Mouse (Mus musculus): ENCODE data around the gene Cyfip1.
"Not testable (repeated sequence)": the region's sequence is repeated elsewhere in the genome, so short reads cannot be mapped to it uniquely, and the experiment has no call there.

Gene Cyfip1

DNA sequence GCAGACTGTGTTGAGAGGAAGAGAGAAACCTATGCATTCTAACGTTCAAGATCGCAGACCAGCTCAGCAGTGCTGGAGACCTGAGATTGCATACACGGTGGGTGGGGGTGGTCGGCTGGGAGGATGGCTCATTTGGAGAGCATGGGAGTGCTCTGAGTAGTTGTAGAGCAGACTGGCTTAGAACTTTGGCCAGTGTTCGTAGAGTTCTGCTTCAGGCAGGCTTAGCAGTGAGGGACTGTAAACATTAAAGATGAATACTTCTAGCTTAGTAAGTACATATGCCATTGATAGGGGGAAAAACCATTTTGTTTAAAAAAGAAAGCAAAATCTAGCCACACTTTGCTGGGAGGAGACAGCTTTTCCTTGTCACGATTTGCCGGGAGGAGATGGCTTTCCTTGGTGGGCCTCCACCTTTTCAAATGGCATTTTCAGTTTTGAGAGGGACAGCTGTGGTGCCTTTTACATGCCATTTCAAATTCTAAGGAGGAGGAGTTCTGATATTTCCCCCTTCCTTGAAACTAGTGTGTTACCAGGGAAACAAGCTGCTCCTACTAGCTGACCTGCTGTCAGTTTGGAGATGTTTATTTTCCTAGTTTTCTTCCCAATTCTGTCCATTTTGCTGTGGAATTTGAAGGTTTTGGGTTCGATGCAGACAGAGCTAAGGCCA is 24.3 kb downstream of the Cyfip1 start:
- no peak for DNase-seq

GRCm38 (mm10) chr7:55868247-55868646 is 26.7 kb downstream of the Cyfip1 start:
- DNase-seq = no peak

- no peak for DNase-seq
Measured at GRCm38 (mm10) chr7:55869220-55869619, 27.7 kb downstream of the Cyfip1 start.

GRCm38 (mm10) chr7:55870340-55871020 is 28.9 kb downstream of the Cyfip1 start:
- no peak for DNase-seq

GRCm38 (mm10) chr7:55871476-55871875 is 29.9 kb downstream of the Cyfip1 start:
- DNase-seq = no peak

DNA sequence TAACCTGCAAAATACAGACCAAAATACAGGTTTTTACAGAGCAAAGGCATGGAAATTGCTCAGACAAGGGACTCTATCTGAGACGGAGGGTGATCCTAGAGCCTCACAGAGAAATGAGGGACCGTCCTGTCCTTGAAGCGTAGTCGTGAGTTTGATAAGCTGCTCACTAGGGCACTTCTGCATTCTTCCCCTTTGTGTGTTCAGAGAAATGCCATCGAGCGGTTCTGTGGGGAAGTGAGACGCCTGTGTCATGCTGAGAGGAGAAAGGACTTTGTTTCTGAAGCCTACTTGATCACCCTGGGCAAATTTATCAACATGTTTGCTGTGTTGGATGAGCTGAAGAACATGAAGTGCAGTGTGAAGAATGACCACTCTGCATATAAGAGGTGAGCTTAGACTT is 33.2 kb downstream of the Cyfip1 start:
- DNase-seq = no peak

GRCm38 (mm10) chr7:55877721-55878120 is 36.2 kb downstream of the Cyfip1 start:
- DNase-seq = no peak

DNA sequence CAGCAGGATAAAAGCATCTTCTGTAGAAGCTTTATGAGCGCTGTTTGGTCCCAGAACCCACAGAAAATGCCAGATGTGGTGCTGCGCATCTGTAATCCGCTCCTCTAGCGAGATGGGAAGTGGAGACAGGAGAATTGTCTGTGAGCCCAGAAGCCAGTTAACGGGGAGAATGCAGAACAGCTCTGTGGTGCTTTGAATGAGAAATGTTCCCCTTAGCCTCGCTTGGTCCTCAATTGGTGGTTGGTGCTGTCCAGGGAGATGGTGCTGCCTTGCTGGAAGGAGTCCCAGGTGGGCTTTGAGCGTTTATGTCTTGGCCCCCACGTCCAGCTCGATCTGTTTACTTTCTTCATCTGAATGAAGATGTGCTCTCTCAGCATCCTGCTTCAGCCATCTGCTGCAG is 39.3 kb downstream of the Cyfip1 start:
- no peak for DNase-seq

DNA sequence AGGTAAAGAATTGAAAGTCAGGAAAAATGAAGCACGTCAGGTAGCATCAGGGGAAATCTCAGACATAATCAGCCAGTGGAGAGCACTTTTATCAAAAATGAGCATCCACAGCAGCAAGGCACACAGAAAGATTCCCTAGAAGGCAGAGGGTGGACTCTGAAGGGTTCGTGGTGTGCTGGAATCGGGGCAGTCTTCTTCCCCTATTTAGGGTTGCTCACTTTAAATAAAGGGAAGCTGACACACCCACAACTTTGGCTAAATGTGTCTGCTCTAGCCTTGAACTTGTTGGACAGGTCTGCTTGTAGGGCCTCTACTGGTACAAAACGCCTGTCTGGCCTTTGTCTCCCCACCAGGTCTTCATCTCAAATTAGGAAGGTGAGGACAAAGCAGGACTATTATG is 47.1 kb downstream of the Cyfip1 start:
- no peak for DNase-seq

DNA sequence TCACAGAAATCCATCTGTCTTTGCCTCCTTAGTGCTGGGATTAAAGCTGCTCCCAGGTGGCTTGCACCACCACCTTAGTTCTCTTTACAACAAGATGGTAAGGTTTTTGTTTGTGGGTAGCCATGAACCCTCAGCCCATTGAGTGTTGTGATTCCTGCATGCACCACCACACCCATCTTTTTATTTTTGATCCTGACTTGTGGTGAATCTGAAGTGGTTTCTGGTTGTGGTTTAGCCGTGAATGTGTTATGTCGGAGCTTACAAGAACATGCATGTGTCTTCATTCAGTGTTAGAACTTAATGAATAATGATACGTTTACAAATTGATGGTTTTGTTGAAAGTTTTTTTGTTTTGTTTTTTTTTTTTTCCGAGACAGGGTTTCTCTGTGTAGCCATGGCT is 48.5 kb downstream of the Cyfip1 start:
- DNase-seq = no peak

GRCm38 (mm10) chr7:55890731-55891130 is 49.2 kb downstream of the Cyfip1 start:
- DNase-seq = no peak

- DNase-seq = no peak
Measured at GRCm38 (mm10) chr7:55891797-55892196, 50.3 kb downstream of the Cyfip1 start.

DNA sequence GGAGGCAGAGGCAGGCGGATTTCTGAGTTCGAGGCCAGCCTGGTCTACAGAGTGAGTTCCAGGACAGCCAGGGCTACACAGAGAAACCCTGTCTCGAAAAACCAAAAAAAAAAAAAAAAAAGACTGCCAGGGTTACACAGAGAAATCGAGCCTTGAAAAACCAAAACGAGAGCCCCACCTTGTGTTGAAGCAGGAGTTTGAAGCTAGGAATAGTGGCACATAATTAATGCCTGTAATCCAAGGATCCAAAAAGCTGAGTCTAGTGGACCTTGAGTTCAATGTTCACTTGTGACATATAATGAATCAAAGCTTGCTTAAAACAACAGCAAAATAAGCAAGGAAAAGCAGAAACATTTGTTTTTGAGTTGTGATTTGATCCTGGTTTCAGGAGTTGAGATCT is 62.2 kb downstream of the Cyfip1 start:
- DNase-seq = no peak

GRCm38 (mm10) chr7:55905449-55905848 is 63.9 kb downstream of the Cyfip1 start:
- no peak for DNase-seq

GRCm38 (mm10) chr7:55909519-55909918 is 68.0 kb downstream of the Cyfip1 start:
- DNase-seq = no peak

DNA sequence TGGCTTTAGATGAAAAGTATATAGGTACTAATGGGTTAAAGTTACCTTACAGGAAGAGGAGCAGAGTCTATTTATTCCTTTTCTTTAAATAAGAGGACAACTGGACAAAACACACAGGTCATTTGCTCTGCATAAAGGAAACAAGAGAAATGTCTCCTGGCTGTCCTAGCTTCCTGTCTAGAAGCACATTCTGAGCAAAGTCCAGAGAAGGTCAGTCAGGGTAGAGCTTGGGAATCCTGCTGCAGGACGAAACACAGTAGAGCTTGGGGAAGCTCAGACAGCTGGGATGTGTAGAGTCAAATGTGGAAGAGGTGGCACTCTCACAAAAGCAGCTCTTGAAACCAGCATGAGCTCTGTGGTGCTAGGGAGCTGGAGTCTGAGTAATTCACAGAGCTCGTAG is 68.8 kb downstream of the Cyfip1 start:
- no peak for DNase-seq

DNA sequence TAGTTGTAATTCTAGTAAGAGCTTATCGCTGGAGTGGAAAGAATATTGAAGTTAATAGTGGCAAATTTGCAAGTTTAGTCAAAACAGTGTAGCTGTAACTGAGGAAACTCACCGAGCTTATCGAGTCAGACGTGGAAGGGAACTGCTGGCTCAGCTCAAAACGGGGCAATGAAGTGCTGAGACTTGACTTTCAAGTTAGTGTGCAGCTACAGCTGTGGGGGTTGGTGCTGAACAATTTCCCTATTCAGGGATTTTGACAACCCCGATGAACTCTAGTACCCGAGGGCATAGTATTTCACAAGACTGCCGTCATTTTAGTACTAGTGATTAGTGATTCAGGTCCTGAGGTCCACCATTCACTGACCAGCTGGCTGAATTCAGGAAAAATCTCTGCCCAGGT is 69.8 kb downstream of the Cyfip1 start:
- DNase-seq = no peak

- DNase-seq = no peak
Measured at GRCm38 (mm10) chr7:55912118-55912517, 70.6 kb downstream of the Cyfip1 start.

DNA sequence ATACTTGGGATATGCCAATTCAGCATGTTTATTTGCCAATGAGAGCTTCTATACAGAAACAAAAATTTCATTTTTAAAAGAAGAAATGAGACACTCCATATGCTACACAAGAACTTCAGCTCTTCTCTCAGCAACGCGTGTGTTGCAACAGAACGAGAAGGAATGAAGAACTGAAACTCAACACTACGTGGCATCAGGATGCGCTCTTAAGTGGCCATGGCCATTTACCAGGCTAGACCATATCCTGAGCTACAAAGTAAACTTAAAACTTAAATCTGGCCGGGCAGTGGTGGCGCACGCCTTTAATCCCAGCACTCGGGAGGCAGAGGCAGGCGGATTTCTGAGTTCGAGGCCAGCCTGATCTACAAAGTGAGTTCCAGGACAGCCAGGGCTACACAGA is 76.8 kb downstream of the Cyfip1 start:
- DNase-seq = not testable (repeated sequence)

- DNase-seq = no peak
Measured at GRCm38 (mm10) chr7:55927262-55927661, 85.7 kb downstream of the Cyfip1 start.

DNA sequence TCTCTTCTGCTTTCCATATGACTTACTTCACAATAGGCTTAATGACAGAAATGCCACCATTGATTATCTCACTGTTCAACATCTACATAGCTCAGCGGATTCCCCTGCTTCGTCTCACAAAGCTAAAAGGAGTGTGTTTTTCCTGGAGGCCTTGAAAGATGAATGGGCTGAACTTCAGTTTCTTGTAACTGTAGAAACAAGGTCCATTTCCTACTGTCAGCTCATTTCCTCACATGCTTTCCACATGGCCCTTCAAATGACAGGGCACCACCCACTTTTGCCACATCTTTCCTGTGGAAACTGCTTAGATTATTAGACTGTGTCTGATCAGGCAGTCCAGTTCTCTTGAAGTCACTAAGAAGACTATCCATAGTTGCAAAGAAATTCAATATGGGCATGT is 87.1 kb downstream of the Cyfip1 start:
- DNase-seq = no peak

DNA sequence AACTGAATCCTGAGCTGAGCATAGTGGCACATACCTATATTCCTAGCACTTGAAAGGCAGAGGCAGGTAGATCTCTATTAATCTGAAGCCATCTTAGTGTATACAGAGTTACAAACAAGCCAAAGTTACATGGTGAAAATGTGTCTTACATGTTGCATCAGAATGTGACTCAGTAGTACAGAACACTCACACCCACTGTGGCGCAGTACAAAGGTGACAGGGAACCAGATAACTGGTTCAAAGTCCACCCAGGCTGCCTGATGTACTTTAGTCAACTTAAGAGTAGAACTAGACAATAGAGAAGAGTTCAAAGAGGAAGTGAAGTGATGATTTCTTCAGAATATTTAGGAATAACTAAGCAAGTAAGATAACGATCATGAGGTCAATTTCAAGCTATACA is 93.5 kb downstream of the Cyfip1 start:
- no peak for DNase-seq

- DNase-seq = no peak
Measured at GRCm38 (mm10) chr7:55938341-55938740, 96.8 kb downstream of the Cyfip1 start.

DNA sequence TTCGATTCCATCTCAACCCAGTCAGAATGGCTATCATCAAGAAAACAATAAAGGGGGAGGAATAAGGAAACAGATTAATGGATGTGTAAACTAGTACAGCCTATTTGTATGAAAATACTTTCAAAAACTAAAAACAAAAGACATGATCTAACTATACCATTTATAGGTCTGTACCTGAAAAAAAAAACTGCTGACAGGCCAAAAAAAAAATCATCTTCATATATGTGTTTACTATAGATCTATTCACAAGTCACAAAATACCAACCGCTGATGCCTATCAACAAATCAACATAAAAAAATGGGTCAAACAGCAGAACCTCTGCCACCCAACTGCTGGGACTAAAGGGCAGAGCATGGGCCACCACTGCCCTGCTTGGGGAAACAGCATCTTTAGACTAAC is 114.5 kb downstream of the Cyfip1 start:
- DNase-seq = no peak

GRCm38 (mm10) chr7:55957178-55957577 is 115.6 kb downstream of the Cyfip1 start:
- DNase-seq = no peak
